Mouse (Mus musculus) forebrain, embryonic 14.5 days (tissue): ENCODE results near the gene Gramd1a. TPM values are rescaled to one million over a fixed set of nuclear protein-coding genes. Genes with fewer than 3 reads are reported as not detected.
A peak's percentile ranks its signal among the peaks of the same experiment; 100 is the strongest.

ENCODE experiments used
- ATAC-seq: fragments of 200-750 bp; cut with Nextera tagmentation; 2 replicates; pipeline ENCODE4 v1.8.0; 2017; ENCODE audit warnings: mild to moderate bottlenecking, moderate library complexity
- DNase-seq: peaks from one replicate; pipeline ENCODE4 v3.0.0-alpha.2; 2015; ENCODE audit warnings: low spot score
- H3K27ac ChIP-seq: fragments of 300-500 bp; sonication (generic); 2 replicates; pipeline ENCODE4 v1.5.1; 2014; ENCODE audit warnings: low read depth, mild to moderate bottlenecking, control low read depth, low read length, moderate library complexity
- H3K27me3 ChIP-seq: fragments of 300-500 bp; sonication (generic); replicated peaks from 2 replicates; pipeline ENCODE4 v1.6.1; 2014; ENCODE audit warnings: low read length, control low read depth, mixed read lengths; ENCODE audit not compliant: control insufficient read depth, insufficient read depth
- H3K36me3 ChIP-seq: fragments of 300-500 bp; sonication (generic); 2 replicates; pipeline ENCODE4 v1.6.1; 2014; ENCODE audit warnings: low read length, control low read depth; ENCODE audit not compliant: control insufficient read depth, insufficient read depth
- H3K4me1 ChIP-seq: fragments of 300-500 bp; sonication (generic); 2 replicates; pipeline ENCODE4 v1.6.1; 2014; ENCODE audit warnings: antibody characterized with exemption, low read length, control low read depth; ENCODE audit not compliant: control insufficient read depth, insufficient read depth
- H3K4me2 ChIP-seq: fragments of 300-500 bp; sonication (generic); 2 replicates; pipeline ENCODE4 v1.6.1; 2014; ENCODE audit warnings: mild to moderate bottlenecking, control low read depth, low read length
- H3K4me3 ChIP-seq: fragments of 300-500 bp; sonication (generic); 2 replicates; pipeline ENCODE4 v1.5.1; 2014; ENCODE audit warnings: low read depth, low read length, control low read depth
- H3K9ac ChIP-seq: fragments of 300-500 bp; sonication (generic); 2 replicates; pipeline ENCODE4 v1.6.1; 2014; ENCODE audit warnings: mild to moderate bottlenecking, low read length, control low read depth, moderate library complexity
- H3K9me3 ChIP-seq: fragments of 300-500 bp; sonication (generic); replicated peaks from 2 replicates; pipeline ENCODE4 v1.6.1; 2016; ENCODE audit warnings: low read length, control low read depth, mixed read lengths; ENCODE audit not compliant: control insufficient read depth
- WGBS: fragments of 180-500 bp; shearing (Covaris S2); extraction: QIAGEN DNeasy Blood & Tissue Kit; methylation state at CpG from one replicate; pipeline ENCODE4 v1.1.7; 2014; 5-methylcytosine and 5-hydroxymethylcytosine counted together
- polyA plus RNA-seq: library from polyadenylated mRNA; unstranded; fragments of >200 nt; fragmentation: Nextera tagmentation; extraction: Ambion mirVana; gene quantifications from 2 replicates; pipeline ENCODE4 v1.2.1, GENCODE M21; 2014

Gramd1a gene
- 150 and 200 TPM in 2 replicates for polyA plus RNA-seq

DNA sequence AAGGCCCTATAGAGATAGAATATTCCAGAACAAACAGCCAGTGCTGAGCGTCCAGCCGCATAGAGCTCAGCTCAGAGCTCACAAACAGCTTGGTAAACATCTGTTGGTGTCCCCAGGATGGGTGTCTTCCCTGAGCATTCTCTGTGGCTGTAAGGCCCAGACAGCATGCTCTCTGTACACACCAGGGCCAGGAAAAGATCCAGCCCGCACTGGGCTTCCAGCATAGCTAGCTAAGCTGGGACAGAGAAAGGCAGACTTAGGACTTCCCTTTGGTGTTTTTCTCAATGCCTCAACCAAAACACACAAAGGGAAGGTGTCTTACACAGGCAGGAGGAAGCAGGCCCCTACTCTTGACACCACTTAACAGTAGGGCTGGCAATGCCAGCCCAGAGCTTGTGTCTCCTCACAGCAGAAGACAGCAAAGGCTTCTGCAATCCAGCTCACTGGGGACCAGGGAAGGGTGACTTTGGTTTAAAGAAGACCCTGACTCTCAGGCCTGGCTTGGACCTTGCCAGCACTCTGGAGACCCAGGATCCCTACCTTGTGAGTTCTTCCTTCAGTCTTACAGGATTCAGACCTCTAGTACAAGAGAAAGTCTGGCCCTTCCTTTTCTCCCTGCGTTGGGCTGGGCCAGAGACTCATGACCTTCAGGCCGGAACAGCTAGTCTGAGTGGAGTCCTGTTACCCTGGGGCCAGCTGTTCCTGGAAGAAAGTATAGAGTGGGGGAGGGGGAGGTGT lies at the start of gene Gramd1a:
Gramd1a (minus strand) TSS at position 601 of the 738 bp plus-strand sequence.
- Histone ChIP-seq H3K9me3 (no peaks in the 10 kb centered on the region), H3K27me3 (no peaks in the 10 kb centered on the region), H3K4me3 (no peak within 1 kb of the TSS), H3K4me1 (no peaks in the 10 kb centered on the region; the same call in 1 of the 2 replicates), H3K36me3 (no peaks in the 10 kb centered on the region), H3K4me2 (no peak within 1 kb of the TSS), H3K27ac (no peak within 1 kb of the TSS), H3K9ac (no peak within 1 kb of the TSS)
- DNase-seq: no peak
- no peak for ATAC-seq
- WGBS: 71% methylated on average over 5 of the region's 5 CpGs

DNA sequence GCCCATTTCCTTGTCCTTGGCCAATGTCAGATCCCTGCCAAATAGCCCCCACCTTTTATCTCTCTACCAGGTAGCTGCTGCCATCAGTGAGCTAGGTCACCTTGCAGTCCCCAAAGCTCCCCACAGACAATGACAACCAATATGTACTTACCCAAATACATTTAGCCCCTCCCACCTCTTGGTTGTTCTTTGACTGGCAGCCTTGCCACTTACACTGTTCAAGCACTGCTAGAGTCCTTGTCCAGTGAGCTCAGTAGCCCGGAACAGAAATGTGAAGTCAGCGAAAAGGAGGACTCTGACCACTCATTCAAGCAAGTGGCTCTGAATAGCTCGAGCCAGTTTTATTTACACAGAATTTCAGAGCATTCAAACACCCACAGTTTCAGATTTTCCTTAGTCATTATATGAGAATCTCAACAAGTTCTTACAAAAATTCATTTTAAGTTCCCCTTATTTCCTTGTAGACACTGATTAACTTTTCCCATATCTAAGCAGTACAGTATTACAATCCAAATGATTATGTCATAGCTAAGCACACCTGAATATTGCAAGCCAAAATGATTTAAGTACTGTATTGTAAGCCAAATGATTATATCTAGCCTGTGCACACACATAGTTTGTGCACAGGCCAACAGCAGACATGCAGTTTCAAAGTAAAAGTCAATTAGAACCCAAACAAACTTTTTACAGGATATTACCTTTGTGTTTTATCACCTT lies 40.1 kb upstream of the Gramd1a start:
- H3K36me3 ChIP-seq: no peaks in the 10 kb centered on the region

DNA sequence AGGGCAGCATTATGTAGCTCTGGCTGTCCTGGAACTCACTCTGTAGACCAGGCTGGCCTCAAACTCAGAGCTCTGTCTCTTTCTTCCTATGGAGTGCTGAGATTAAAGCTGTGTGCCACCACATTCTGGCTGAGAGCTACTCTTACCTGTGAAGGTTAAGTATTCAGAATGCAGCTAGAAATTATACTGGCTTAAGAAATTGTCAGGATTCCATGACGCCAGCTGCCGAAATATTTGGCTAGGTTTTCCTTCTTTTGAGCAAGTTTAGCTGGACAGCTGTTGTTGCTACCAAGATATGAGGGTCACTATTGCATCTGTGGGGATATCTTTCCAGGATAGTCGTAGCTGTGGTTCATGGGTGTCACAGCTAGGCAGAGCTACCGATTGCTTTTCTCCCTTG lies 29.0 kb upstream of the Gramd1a start:
- no peaks in the 10 kb centered on the region for H3K27me3 ChIP-seq
- H3K36me3 ChIP-seq: no peaks in the 10 kb centered on the region
- WGBS: 85% methylated on average over 4 of the region's 4 CpGs
- no peak overlapping the region for H3K27ac ChIP-seq
- DNase-seq (no peak), ATAC-seq (no peak)
- no peak overlapping the region for H3K4me3 ChIP-seq
- H3K4me1 ChIP-seq: no peaks in the 10 kb centered on the region
- H3K4me2 ChIP-seq: no peak overlapping the region
- no peak overlapping the region for H3K9ac ChIP-seq
- H3K9me3 ChIP-seq: no peaks in the 10 kb centered on the region

More for the DNA sequence above, 40.1 kb upstream of the Gramd1a start:
- Histone ChIP-seq H3K4me3 (no peak overlapping the region), H3K9ac (no peak overlapping the region), H3K27me3 (no peaks in the 10 kb centered on the region), H3K9me3 (no peaks in the 10 kb centered on the region), H3K4me1 (no peaks in the 10 kb centered on the region), H3K27ac (no peak overlapping the region), H3K4me2 (no peak overlapping the region)
- WGBS: 66% methylated on average over 3 of the region's 3 CpGs
- ATAC-seq (no peak), DNase-seq (no peak)

GRCm38 (mm10) chr7:31182863-31183262 lies 27.2 kb upstream of the Gramd1a start:
- H3K4me2 ChIP-seq: no peak overlapping the region
- DNase-seq (no peak), ATAC-seq (no peak)
- WGBS: 46% methylated on average over 2 of the region's 2 CpGs
- H3K4me3 ChIP-seq: no peak overlapping the region
- H3K4me1 ChIP-seq: no peaks in the 10 kb centered on the region
- H3K9me3 ChIP-seq: no peaks in the 10 kb centered on the region
- no peaks in the 10 kb centered on the region for H3K36me3 ChIP-seq
- H3K27me3 ChIP-seq: no peaks in the 10 kb centered on the region
- no peak overlapping the region for H3K9ac ChIP-seq
- H3K27ac ChIP-seq: no peak overlapping the region

GRCm38 (mm10) chr7:31176886-31177763 lies 21.4 kb upstream of the Gramd1a start:
- Histone ChIP-seq H3K27me3 (no peaks in the 10 kb centered on the region), H3K27ac (no peak overlapping the region), H3K36me3 (no peaks in the 10 kb centered on the region), H3K4me3 (no peak overlapping the region), H3K4me1 (no peaks in the 10 kb centered on the region), H3K9ac (no peak overlapping the region), H3K4me2 (no peak overlapping the region), H3K9me3 (no peaks in the 10 kb centered on the region)
- peak; percentile 80 for DNase-seq
- peak; percentile 54; the same call in 1 of the 2 replicates for ATAC-seq
- 35% methylated on average over 22 of the region's 22 CpGs for WGBS

- DNase-seq (no peak), ATAC-seq (no peak)
- Histone ChIP-seq H3K4me3 (no peak overlapping the region), H3K27me3 (no peaks in the 10 kb centered on the region), H3K27ac (no peak overlapping the region), H3K9me3 (no peaks in the 10 kb centered on the region), H3K9ac (no peak overlapping the region), H3K4me2 (no peak overlapping the region), H3K4me1 (no peaks in the 10 kb centered on the region), H3K36me3 (no peaks in the 10 kb centered on the region)
- 84% methylated on average over 3 of the region's 3 CpGs for WGBS
Measured at GRCm38 (mm10) chr7:31175096-31175495, 19.4 kb upstream of the Gramd1a start.

- Histone ChIP-seq H3K4me3 (no peak overlapping the region), H3K4me2 (no peak overlapping the region), H3K36me3 (no peaks in the 10 kb centered on the region), H3K9me3 (no peaks in the 10 kb centered on the region), H3K9ac (no peak overlapping the region), H3K27ac (no peak overlapping the region), H3K27me3 (no peaks in the 10 kb centered on the region), H3K4me1 (no peaks in the 10 kb centered on the region)
- DNase-seq (no peak), ATAC-seq (no peak)
- WGBS: 80% methylated on average over 8 of the region's 8 CpGs
Measured at GRCm38 (mm10) chr7:31174466-31174865, 18.8 kb upstream of the Gramd1a start.

DNA sequence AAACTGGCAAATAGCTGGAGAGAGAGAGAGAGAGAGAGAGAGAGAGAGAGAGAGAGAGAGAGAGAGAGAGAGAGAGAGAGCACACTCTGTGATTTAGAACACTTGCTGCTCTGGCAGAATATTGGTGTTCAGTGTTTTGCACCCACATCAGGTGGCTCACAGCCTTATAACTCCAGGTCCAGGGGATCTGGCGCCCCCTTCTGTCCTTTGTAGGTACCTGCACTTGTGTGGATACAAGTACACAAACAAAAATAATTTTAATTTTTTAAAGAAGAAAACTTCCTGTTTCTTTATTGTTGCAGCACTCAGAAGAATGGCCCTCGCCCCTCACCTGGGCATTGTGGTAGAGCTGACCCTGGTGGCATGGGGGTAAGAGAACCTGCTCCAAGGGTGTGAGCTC lies 16.5 kb upstream of the Gramd1a start:
- WGBS: 17% methylated on average over 2 of the region's 2 CpGs
- no peak for ATAC-seq

More for the DNA sequence above, 16.5 kb upstream of the Gramd1a start:
- Histone ChIP-seq H3K27me3 (no peaks in the 10 kb centered on the region), H3K4me3 (no peak overlapping the region), H3K36me3 (no peaks in the 10 kb centered on the region), H3K4me1 (no peaks in the 10 kb centered on the region), H3K9me3 (no peaks in the 10 kb centered on the region), H3K9ac (no peak overlapping the region), H3K4me2 (no peak overlapping the region), H3K27ac (no peak overlapping the region)
- peak; percentile 34 for DNase-seq
